Mouse (Mus musculus) heart, embryonic 14.5 days (tissue): Measurements from ENCODE around the gene Plvap. TPM values are rescaled to one million over a fixed set of nuclear protein-coding genes. Genes with fewer than 3 reads are reported as not detected.

Source experiments
- ATAC-seq: fragments of 200-750 bp; cut with Nextera tagmentation; 2 replicates; pipeline ENCODE4 v1.8.0; 2017; ENCODE audit warnings: low read depth, moderate TSS enrichment; ENCODE audit not compliant: insufficient number of reproducible peaks, insufficient read depth, low FRiP score
- H3K27ac ChIP-seq, 2 experiments: fragments of 200-500 bp in 1 of 2; fragments of 300-500 bp in 1 of 2; sonication (generic) in 1 of 2; replicated peaks in 1 of 2; 2 replicates each; pipeline ENCODE4 v1.5.1; 2012 to 2014; ENCODE audit warnings: low read depth in 2 of 2, low read length in 2 of 2, control low read depth in 1 of 2, mild to moderate bottlenecking in 1 of 2, mixed read lengths in 1 of 2; ENCODE audit not compliant: control insufficient read depth in 1 of 2, insufficient read depth in 1 of 2
- H3K27me3 ChIP-seq: fragments of 300-500 bp; sonication (generic); 2 replicates; pipeline ENCODE4 v1.6.1; 2014; ENCODE audit warnings: mild to moderate bottlenecking, low read length, control low read depth; ENCODE audit not compliant: control insufficient read depth, insufficient read depth
- H3K36me3 ChIP-seq: fragments of 300-500 bp; sonication (generic); 2 replicates; pipeline ENCODE4 v1.6.1; 2014; ENCODE audit warnings: mild to moderate bottlenecking, control low read depth, low read length, mixed read lengths; ENCODE audit not compliant: control insufficient read depth, insufficient read depth
- H3K4me1 ChIP-seq, 2 experiments: fragments of 200-500 bp in 1 of 2; fragments of 300-500 bp in 1 of 2; sonication (generic) in 1 of 2; 2 replicates each; pipeline ENCODE4 v1.6.1; 2012 to 2014; ENCODE audit warnings: low read length in 2 of 2, control low read depth in 1 of 2, mixed read lengths in 1 of 2; ENCODE audit not compliant: control insufficient read depth in 2 of 2, insufficient read depth in 2 of 2
- H3K4me2 ChIP-seq: fragments of 300-500 bp; sonication (generic); 2 replicates; pipeline ENCODE4 v1.6.1; 2014; ENCODE audit warnings: mild to moderate bottlenecking, low read length
- H3K4me3 ChIP-seq, 2 experiments: fragments of 200-500 bp in 1 of 2; fragments of 300-500 bp in 1 of 2; sonication (generic) in 1 of 2; 2 replicates each; pipeline ENCODE4 v1.5.1; 2012 to 2014; ENCODE audit warnings: low read length in 2 of 2, mild to moderate bottlenecking in 2 of 2, control low read depth in 1 of 2, low read depth in 1 of 2, moderate library complexity in 1 of 2; ENCODE audit not compliant: control insufficient read depth in 1 of 2, insufficient read depth in 1 of 2
- H3K9ac ChIP-seq: fragments of 300-500 bp; sonication (generic); 2 replicates; pipeline ENCODE4 v1.6.1; 2014; ENCODE audit warnings: mild to moderate bottlenecking, low read length
- H3K9me3 ChIP-seq: fragments of 300-500 bp; sonication (generic); 2 replicates; pipeline ENCODE4 v1.6.1; 2016; ENCODE audit warnings: low read length, control low read depth; ENCODE audit not compliant: control insufficient read depth
- WGBS: fragments of 180-500 bp; shearing (Covaris S2); extraction: QIAGEN DNeasy Blood & Tissue Kit; methylation state at CpG from one replicate; pipeline ENCODE4 v1.1.7; 2014; 5-methylcytosine and 5-hydroxymethylcytosine counted together
- polyA plus RNA-seq: library from polyadenylated mRNA; unstranded; fragments of >200 nt; fragmentation: Nextera tagmentation; extraction: Ambion mirVana; gene quantifications from 2 replicates; pipeline ENCODE4 v1.2.1, GENCODE M21; 2014

Gene Plvap
- polyA plus RNA-seq, 1 experiment from 2014 or later, result 121 TPM

GRCm38 (mm10) chr8:71462786-71463185 is 48.8 kb downstream of the Plvap start:
- H3K36me3 ChIP-seq, result peaks cover 43% of the 10 kb centered on the region
- H3K27ac ChIP-seq, result peak overlapping the region in 1 of 2 experiments; percentile 97; a peak in 2 of 4 replicates
- H3K9ac ChIP-seq, result peak overlapping the region; percentile 69
- WGBS, result 6% methylated on average over 16 of the region's 16 CpGs
- H3K4me2 ChIP-seq, result peak overlapping the region; percentile 75
- ATAC-seq, result no peak
- peak overlapping the region; percentile 55 to 94 for H3K4me3 ChIP-seq
- H3K27me3 ChIP-seq, result no peaks in the 10 kb centered on the region
- no peaks in the 10 kb centered on the region for H3K9me3 ChIP-seq
- peaks cover 19 to 24% of the 10 kb centered on the region in 2 experiments for H3K4me1 ChIP-seq

DNA sequence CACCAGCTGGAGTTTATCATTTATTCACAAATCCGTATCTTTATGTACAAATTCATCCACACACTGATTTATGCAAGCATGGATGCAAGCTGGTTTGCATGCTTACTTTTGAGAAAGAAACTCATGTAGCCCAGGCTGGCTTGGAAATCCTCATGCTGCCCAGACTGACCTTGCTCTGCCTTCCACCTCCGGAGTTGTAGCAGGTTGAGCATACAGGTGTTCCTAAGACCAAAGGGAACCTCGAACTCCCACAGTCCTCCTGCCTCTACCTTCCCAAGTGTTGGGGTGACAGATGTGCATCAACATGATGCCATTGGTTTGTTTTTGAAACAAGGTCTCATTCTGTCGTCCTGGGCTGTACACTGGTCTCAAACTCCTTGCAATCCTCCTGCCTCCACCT is 49.4 kb downstream of the Plvap start:
- Histone ChIP-seq H3K4me2 (peak overlapping the region; percentile 75), H3K36me3 (peaks cover 49% of the 10 kb centered on the region), H3K9me3 (no peaks in the 10 kb centered on the region), H3K27ac (no peak overlapping the region), H3K9ac (no peak overlapping the region; the same call in 1 of the 2 replicates), H3K4me1 (peaks cover 19 to 24% of the 10 kb centered on the region in 2 experiments), H3K27me3 (no peaks in the 10 kb centered on the region), H3K4me3 (peak overlapping the region; percentile 55 to 94; a peak in 3 of 4 replicates)
- no peak for ATAC-seq
- WGBS, result 77% methylated on average over 4 of the region's 4 CpGs

- H3K36me3 ChIP-seq, result peaks cover 52% of the 10 kb centered on the region
- no peaks in the 10 kb centered on the region for H3K27me3 ChIP-seq
- no peak overlapping the region for H3K4me3 ChIP-seq
- no peak overlapping the region for H3K9ac ChIP-seq
- H3K4me2 ChIP-seq, result no peak overlapping the region
- 64% methylated on average over 47 of the region's 47 CpGs for WGBS
- no peaks in the 10 kb centered on the region for H3K9me3 ChIP-seq
- no peak for ATAC-seq
- H3K4me1 ChIP-seq, result peaks cover 19 to 24% of the 10 kb centered on the region in 2 experiments
- no peak overlapping the region for H3K27ac ChIP-seq
Measured at GRCm38 (mm10) chr8:71461152-71461840, 50.3 kb downstream of the Plvap start.

DNA sequence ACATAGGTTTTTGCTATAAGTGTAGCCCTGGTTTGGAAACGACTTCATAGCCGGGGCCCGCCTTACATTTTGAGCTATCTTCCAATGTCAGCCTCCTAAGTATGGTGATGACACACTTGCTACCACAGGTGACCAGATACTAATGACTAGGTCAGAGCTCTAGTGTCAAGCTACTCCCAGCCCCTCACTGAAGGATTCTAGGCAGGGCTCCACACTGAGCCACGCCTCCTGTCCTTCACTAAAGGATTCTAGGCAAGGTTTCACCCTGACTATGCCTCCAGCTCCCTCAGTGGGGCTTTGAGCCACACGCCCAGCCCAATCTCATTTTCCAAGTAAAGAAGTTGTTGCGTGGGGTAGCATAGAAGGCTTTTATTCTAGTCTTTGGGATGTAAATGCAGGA is 50.8 kb downstream of the Plvap start:
- ATAC-seq, result no peak
- H3K27me3 ChIP-seq, result no peaks in the 10 kb centered on the region
- peaks cover 49% of the 10 kb centered on the region for H3K36me3 ChIP-seq
- no peaks in the 10 kb centered on the region for H3K9me3 ChIP-seq
- H3K4me1 ChIP-seq, result peaks cover 17 to 21% of the 10 kb centered on the region in 2 experiments
- no peak overlapping the region for H3K9ac ChIP-seq
- 92% methylated on average over 6 of the region's 6 CpGs for WGBS
- H3K4me3 ChIP-seq, result no peak overlapping the region
- no peak overlapping the region for H3K4me2 ChIP-seq
- H3K27ac ChIP-seq, result no peak overlapping the region

- Histone ChIP-seq H3K9ac (no peak overlapping the region), H3K36me3 (peaks cover 49% of the 10 kb centered on the region), H3K27ac (no peak overlapping the region), H3K4me1 (peaks cover 6 to 7% of the 10 kb centered on the region in 2 experiments), H3K9me3 (no peaks in the 10 kb centered on the region), H3K4me3 (no peak overlapping the region), H3K4me2 (no peak overlapping the region), H3K27me3 (no peaks in the 10 kb centered on the region)
- WGBS, result 77% methylated on average over 20 of the region's 20 CpGs
- ATAC-seq, result no peak
Measured at GRCm38 (mm10) chr8:71457659-71458270, 53.8 kb downstream of the Plvap start.

GRCm38 (mm10) chr8:71456906-71457305 is 54.6 kb downstream of the Plvap start:
- H3K4me3 ChIP-seq, result no peak overlapping the region
- H3K36me3 ChIP-seq, result peaks cover 49% of the 10 kb centered on the region
- no peak overlapping the region for H3K27ac ChIP-seq
- WGBS, result 38% methylated on average over 21 of the region's 22 CpGs
- H3K4me1 ChIP-seq, result no peaks in the 10 kb centered on the region; a peak in 1 of 4 replicates
- no peaks in the 10 kb centered on the region for H3K27me3 ChIP-seq
- H3K9me3 ChIP-seq, result no peaks in the 10 kb centered on the region
- H3K9ac ChIP-seq, result no peak overlapping the region
- ATAC-seq, result no peak
- no peak overlapping the region for H3K4me2 ChIP-seq

DNA sequence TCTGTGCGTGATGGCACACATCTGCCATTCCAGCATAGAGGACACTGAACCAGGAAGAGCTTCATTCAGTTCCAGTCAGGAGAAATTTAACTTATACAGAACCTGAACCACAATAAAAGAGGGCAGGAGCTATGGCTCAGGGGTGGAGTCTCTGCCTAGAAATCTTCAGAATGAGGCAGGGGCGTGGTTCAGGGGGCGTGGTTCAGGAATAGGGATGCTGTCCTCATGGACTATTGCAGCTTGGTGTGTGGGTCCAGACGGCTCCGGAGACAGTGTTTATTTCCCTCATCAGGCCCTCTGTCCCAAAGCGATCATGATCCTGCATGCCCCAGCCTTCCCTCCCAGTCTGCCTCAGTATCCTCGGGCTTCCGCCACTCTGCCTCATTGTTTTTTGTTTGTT is 56.9 kb downstream of the Plvap start:
- no peak overlapping the region for H3K9ac ChIP-seq
- no peak overlapping the region for H3K4me3 ChIP-seq
- no peak for ATAC-seq
- H3K9me3 ChIP-seq, result no peaks in the 10 kb centered on the region
- no peak overlapping the region for H3K4me2 ChIP-seq
- no peak overlapping the region for H3K27ac ChIP-seq
- H3K4me1 ChIP-seq, result no peaks in the 10 kb centered on the region
- peaks cover 33% of the 10 kb centered on the region for H3K36me3 ChIP-seq
- 81% methylated on average over 8 of the region's 8 CpGs for WGBS
- H3K27me3 ChIP-seq, result no peaks in the 10 kb centered on the region
